Mouse (Mus musculus): ENCODE measurements around the gene Dicer1.

Dicer1 gene

DNA sequence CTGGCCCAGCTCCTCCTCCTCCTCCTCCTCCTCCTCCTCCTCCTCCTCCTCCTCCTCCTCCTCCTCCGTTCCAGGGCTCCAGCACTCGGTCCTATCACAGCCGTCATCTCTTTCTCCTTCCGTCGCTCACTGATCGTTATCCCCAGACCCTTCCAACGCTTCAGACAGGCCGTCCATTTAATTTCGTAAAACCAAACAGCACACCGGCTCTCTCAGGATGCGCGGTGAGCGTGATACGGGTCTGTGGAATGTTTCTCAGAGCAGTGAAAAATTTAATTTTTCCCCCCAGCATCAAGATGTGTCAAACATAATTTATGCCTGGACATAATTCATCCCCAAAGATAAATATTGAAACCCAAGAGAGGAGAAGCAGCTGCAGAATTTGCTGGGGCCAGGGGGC, 73.3 kb downstream of the Dicer1 start:
- DNase-seq (ENCODE audit: low read depth, low spot score), result no peak

- DNase-seq (ENCODE audit: low read depth, low spot score), result no peak
These were observed 74.3 kb downstream of the Dicer1 start for GRCm38 (mm10) chr12:104677371-104677924.

GRCm38 (mm10) chr12:104676535-104677370, 75.0 kb downstream of the Dicer1 start:
- no peak for DNase-seq (ENCODE audit: low read depth, low spot score)

- DNase-seq (ENCODE audit: low read depth, low spot score), result no peak
These were observed 78.8 kb downstream of the Dicer1 start for GRCm38 (mm10) chr12:104672976-104673375.

GRCm38 (mm10) chr12:104672406-104672805, 79.3 kb downstream of the Dicer1 start:
- DNase-seq (ENCODE audit: low read depth, low spot score), result no peak

GRCm38 (mm10) chr12:104667846-104668245, 83.9 kb downstream of the Dicer1 start:
- no peak for DNase-seq (ENCODE audit: low read depth, low spot score)

GRCm38 (mm10) chr12:104665951-104666350, 85.8 kb downstream of the Dicer1 start:
- no peak for DNase-seq (ENCODE audit: low read depth, low spot score)

GRCm38 (mm10) chr12:104665521-104665920, 86.2 kb downstream of the Dicer1 start:
- DNase-seq (ENCODE audit: low read depth, low spot score), result no peak

DNA sequence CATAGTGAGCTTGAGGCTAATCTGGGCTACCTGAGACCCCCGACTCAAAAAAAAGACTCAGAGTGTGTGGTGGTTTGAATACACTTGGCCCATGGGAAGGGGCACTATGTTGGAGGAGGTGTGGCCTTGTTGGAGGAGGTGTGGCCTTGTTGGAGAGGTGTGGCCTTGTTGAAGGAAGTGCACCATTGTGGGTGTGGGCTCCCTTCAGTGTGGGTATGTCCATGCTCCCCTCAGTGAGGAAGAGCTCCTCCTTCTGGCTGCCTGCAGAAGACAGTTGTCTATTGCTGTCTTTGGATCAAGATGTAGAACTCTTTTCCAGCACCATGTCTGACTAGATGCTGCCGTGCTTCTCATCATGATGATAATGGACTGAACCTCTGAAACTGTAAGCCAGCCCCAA, 95.6 kb downstream of the Dicer1 start:
- DNase-seq (ENCODE audit: low read depth, low spot score), result no peak

GRCm38 (mm10) chr12:104655006-104655405, 96.7 kb downstream of the Dicer1 start:
- DNase-seq (ENCODE audit: low read depth, low spot score), result no peak

- DNase-seq (ENCODE audit: low read depth, low spot score), result no peak
These were observed 99.7 kb downstream of the Dicer1 start for GRCm38 (mm10) chr12:104652021-104652420.

DNA sequence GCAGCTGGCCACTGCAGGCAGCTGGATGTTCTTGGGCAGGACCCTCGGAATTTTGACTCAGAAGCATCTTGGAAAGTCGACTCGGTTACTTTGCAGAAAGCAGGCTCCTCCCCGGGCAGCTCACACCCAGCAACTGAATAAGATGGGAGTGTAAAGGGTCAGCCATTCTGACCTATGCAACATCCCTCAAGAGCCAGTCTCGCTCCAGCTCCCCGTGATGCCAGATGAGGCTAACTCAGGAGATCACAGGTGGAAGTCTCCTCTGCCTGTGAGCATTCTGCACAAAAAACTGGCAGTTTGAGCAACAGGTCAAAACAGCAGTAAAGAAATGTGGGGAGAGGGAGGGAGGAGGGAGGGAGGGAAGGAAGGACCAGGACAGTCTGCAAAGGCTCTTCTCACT, 100.5 kb downstream of the Dicer1 start:
- no peak for DNase-seq (ENCODE audit: low read depth, low spot score)

- DNase-seq (ENCODE audit: low read depth, low spot score), result no peak
These were observed 101.1 kb downstream of the Dicer1 start for GRCm38 (mm10) chr12:104650510-104651260.

DNA sequence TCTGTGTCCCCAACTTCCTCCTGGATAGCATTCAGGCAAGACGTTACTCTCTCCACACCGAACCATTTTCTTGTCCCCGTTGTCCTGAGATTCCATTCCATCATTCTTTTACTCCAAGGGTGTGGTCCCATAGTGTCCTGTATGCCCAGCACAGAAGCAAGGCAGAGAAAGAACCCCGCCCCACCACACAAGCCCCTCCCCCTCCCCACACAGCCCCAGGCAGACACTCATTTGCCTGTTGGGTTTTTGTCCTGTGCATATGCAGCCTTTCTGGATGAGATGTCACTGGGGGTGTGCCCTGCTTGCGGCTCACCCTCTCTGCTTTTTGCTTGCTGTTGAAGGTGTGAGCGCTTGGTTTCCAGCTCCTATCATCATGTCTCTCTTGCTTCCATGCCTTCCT, 103.4 kb downstream of the Dicer1 start:
- DNase-seq (ENCODE audit: low read depth, low spot score), result no peak

DNA sequence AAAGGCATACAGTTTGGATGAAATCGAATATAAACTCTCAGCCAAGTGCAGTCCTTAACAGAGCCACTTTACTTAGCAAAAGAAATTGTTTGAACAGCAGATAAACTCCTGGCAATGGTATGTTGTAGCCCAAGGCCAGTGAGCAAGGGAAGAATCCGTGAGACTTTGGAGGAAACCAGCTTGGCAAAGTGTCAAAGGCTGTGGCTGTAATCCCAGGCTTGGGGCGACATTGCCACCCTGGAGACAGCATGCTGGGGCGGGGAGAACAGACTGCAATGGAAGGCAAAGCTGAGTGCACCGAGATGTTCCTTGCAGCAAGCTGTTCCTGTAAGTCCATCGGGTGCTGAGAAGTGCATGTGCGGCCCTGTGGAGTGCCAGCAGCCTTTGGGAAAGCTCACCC, 109.4 kb downstream of the Dicer1 start:
- peak; percentile 6 for DNase-seq (ENCODE audit: low read depth, low spot score)

DNA sequence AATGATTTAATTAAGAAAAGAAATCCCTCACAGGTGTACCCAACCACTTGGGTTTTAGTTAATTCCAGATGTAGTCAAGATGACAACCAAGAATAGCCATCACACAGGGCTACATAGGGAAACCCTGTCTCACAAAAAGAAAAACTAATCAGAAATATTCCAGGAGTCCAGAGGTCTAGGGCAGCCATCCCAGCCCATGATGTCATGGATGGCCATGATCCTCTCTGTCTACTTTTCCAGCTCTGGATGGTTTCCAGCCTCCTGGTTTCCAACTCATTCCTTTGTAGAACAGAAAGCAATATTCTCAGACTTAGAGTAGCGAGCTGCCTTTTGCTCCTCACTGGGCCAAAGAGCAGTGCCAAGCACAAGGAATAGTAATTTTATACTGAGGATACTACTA, 110.8 kb downstream of the Dicer1 start:
- DNase-seq (ENCODE audit: low read depth, low spot score), result peak; percentile 2

GRCm38 (mm10) chr12:104638156-104638555, 113.6 kb downstream of the Dicer1 start:
- DNase-seq (ENCODE audit: low read depth, low spot score), result no peak
